Mouse (Mus musculus) liver, embryonic 14.5 days (tissue): Measurements from ENCODE around the gene Umad1. TPM values are rescaled to one million over a fixed set of nuclear protein-coding genes. Genes with fewer than 3 reads are reported as not detected.
A peak's percentile ranks its signal among the peaks of the same experiment; 100 is the strongest.

Source experiments
- ATAC-seq: fragments of 200-750 bp; cut with Nextera tagmentation; 2 replicates; pipeline ENCODE4 v1.8.0; 2017; ENCODE audit warnings: moderate number of reproducible peaks, mild to moderate bottlenecking, moderate library complexity; ENCODE audit not compliant: insufficient read depth
- DNase-seq, 3 experiments: peaks; one replicate each; pipeline ENCODE4 v3.0.0-alpha.2; 2012 to 2013; ENCODE audit warnings: low read depth in 3 of 3, low spot score in 3 of 3
- H3K27ac ChIP-seq: fragments of 300-500 bp; sonication (generic); 2 replicates; pipeline ENCODE4 v1.5.1; 2014; ENCODE audit warnings: moderate library complexity, mild to moderate bottlenecking, control low read depth, inconsistent platforms
- H3K27me3 ChIP-seq: fragments of 300-500 bp; sonication (generic); 2 replicates; pipeline ENCODE4 v1.6.1; 2014; ENCODE audit warnings: mild to moderate bottlenecking, low read length, moderate library complexity; ENCODE audit not compliant: control insufficient read depth, insufficient read depth
- H3K36me3 ChIP-seq: fragments of 300-500 bp; sonication (generic); replicated peaks from 2 replicates; pipeline ENCODE4 v1.6.1; 2014; ENCODE audit warnings: low read depth; ENCODE audit not compliant: control insufficient read depth, insufficient read depth
- H3K4me1 ChIP-seq, 2 experiments: fragments of 200-500 bp in 1 of 2; fragments of 300-500 bp in 1 of 2; sonication (generic) in 1 of 2; replicated peaks; 2 replicates each; pipeline ENCODE4 v1.6.1; 2012 to 2014; ENCODE audit warnings: antibody characterized with exemption in 1 of 2, inconsistent platforms in 1 of 2, low read length in 1 of 2; ENCODE audit not compliant: control insufficient read depth in 2 of 2, insufficient read depth in 2 of 2
- H3K4me2 ChIP-seq: fragments of 300-500 bp; sonication (generic); 2 replicates; pipeline ENCODE4 v1.6.1; 2014; ENCODE audit warnings: low read depth, mild to moderate bottlenecking, control low read depth, moderate library complexity
- H3K4me3 ChIP-seq, 2 experiments: fragments of 200-500 bp in 1 of 2; fragments of 300-500 bp in 1 of 2; sonication (generic) in 1 of 2; 2 replicates each; pipeline ENCODE4 v1.5.1; 2012 to 2014; ENCODE audit warnings: low read depth in 2 of 2, low read length in 2 of 2, mild to moderate bottlenecking in 2 of 2, control low read depth in 1 of 2, inconsistent platforms in 1 of 2, moderate library complexity in 1 of 2; ENCODE audit not compliant: insufficient read depth in 1 of 2
- H3K9ac ChIP-seq: fragments of 300-500 bp; sonication (generic); replicated peaks from 2 replicates; pipeline ENCODE4 v1.6.1; 2014; ENCODE audit warnings: mild to moderate bottlenecking, control low read depth, moderate library complexity
- H3K9me3 ChIP-seq: fragments of 300-500 bp; sonication (generic); 2 replicates; pipeline ENCODE4 v1.6.1; 2016; ENCODE audit warnings: low read length, mixed read lengths; ENCODE audit not compliant: control insufficient read depth
- CTCF ChIP-seq: IDR thresholded peaks from 2 replicates; pipeline ENCODE4 v1.5.1; 2016; ENCODE audit warnings: antibody characterized with exemption, low read depth, control low read depth
- EP300 ChIP-seq: IDR thresholded peaks from 2 replicates; pipeline ENCODE4 v1.6.1; 2016; ENCODE audit warnings: antibody characterized with exemption, low read depth
- WGBS: fragments of 180-500 bp; shearing (Covaris S2); extraction: QIAGEN DNeasy Blood & Tissue Kit; methylation state at CpG from one replicate; pipeline ENCODE4 v1.1.7; 2014; ENCODE audit not compliant: insufficient replicate concordance; 5-methylcytosine and 5-hydroxymethylcytosine counted together
- polyA plus RNA-seq, 2 experiments: library from polyadenylated mRNA; depleted of rRNA in 1 of 2; stranded (reverse) in 1 of 2; unstranded in 1 of 2; fragments of >200 nt; fragmentation: Nextera tagmentation in 1 of 2; extraction: Ambion mirVana in 1 of 2; gene quantifications; 2 replicates each; pipeline versions ENCODE4 v1.2.1 to v1.2.3; 2012 to 2014

Umad1 gene
- polyA plus RNA-seq, 2 experiments: 8.1 to 14.7 TPM

- no peak for ATAC-seq
- Histone ChIP-seq H3K27me3 (no peaks in the 10 kb centered on the region), H3K27ac (no peak overlapping the region), H3K9ac (no peak overlapping the region), H3K36me3 (no peaks in the 10 kb centered on the region), H3K4me2 (no peak overlapping the region), H3K4me1 (no peaks in the 10 kb centered on the region), H3K9me3 (no peaks in the 10 kb centered on the region), H3K4me3 (no peak overlapping the region)
- no peak for DNase-seq
- WGBS: 79% methylated on average over 8 of the region's 8 CpGs
- no peak for TF ChIP-seq CTCF
- no peak for TF ChIP-seq EP300
These were observed 114.8 kb downstream of the Umad1 start for GRCm38 (mm10) chr6:8373851-8374250.

GRCm38 (mm10) chr6:8374290-8374689, 115.2 kb downstream of the Umad1 start:
- no peak overlapping the region for H3K4me2 ChIP-seq
- DNase-seq: no peak
- 84% methylated on average over 6 of the region's 6 CpGs for WGBS

GRCm38 (mm10) chr6:8374712-8375111, 115.6 kb downstream of the Umad1 start:
- DNase-seq: no peak
- 69% methylated on average over 4 of the region's 4 CpGs for WGBS
- no peak overlapping the region for H3K4me2 ChIP-seq
- H3K4me3 ChIP-seq: no peak overlapping the region
- no peak overlapping the region for H3K27ac ChIP-seq
- TF ChIP-seq EP300: no peak
- TF ChIP-seq CTCF: no peak
- H3K27me3 ChIP-seq: no peaks in the 10 kb centered on the region
- H3K36me3 ChIP-seq: no peaks in the 10 kb centered on the region
- ATAC-seq: no peak
- no peak overlapping the region for H3K9ac ChIP-seq
- no peaks in the 10 kb centered on the region for H3K4me1 ChIP-seq
- no peaks in the 10 kb centered on the region for H3K9me3 ChIP-seq

More at GRCm38 (mm10) chr6:8374290-8374689, 115.2 kb downstream of the Umad1 start:
- Histone ChIP-seq H3K9ac (no peak overlapping the region), H3K4me3 (no peak overlapping the region), H3K4me1 (no peaks in the 10 kb centered on the region), H3K27me3 (no peaks in the 10 kb centered on the region), H3K27ac (no peak overlapping the region), H3K36me3 (no peaks in the 10 kb centered on the region), H3K9me3 (no peaks in the 10 kb centered on the region)
- TF ChIP-seq CTCF (no peak), EP300 (no peak)
- no peak for ATAC-seq

DNA sequence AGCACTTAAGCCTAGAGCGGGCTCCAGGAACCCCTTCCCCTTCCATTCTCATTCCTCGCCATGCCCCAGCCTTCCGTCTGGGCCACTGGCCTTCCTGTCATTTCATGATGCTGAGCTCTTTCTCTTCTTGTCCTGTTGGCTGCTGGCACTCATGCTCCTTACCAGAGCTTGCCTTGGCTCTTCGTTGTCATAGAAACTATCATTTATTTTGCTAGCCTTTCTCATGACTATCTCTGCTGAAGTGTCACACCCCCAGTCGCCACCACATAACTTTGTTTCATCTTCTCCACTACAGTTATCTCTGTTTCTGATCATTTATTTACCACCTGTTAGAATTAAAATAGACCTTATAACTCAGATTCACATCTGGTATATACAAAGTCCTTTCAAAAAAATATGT, 117.3 kb downstream of the Umad1 start:
- H3K4me2 ChIP-seq: no peak overlapping the region
- no peak overlapping the region for H3K9ac ChIP-seq
- no peaks in the 10 kb centered on the region for H3K36me3 ChIP-seq
- no peaks in the 10 kb centered on the region for H3K4me1 ChIP-seq
- no peak overlapping the region for H3K27ac ChIP-seq
- no peaks in the 10 kb centered on the region for H3K9me3 ChIP-seq
- no peaks in the 10 kb centered on the region for H3K27me3 ChIP-seq
- no peak overlapping the region for H3K4me3 ChIP-seq
- DNase-seq (no peak), ATAC-seq (0 out of 2 replicates have a peak, but pooled peaks have one; percentile 21)
- 78% methylated on average over 5 of the region's 5 CpGs for WGBS
- TF ChIP-seq CTCF: no peak
- no peak for TF ChIP-seq EP300

- 46% methylated on average over 8 of the region's 8 CpGs for WGBS
- H3K9me3 ChIP-seq: no peaks in the 10 kb centered on the region
- no peaks in the 10 kb centered on the region for H3K4me1 ChIP-seq
- TF ChIP-seq CTCF (no peak), EP300 (no peak)
- H3K36me3 ChIP-seq: no peaks in the 10 kb centered on the region
- no peak for ATAC-seq
- H3K4me2 ChIP-seq: no peak overlapping the region
- H3K27me3 ChIP-seq: no peaks in the 10 kb centered on the region
- H3K27ac ChIP-seq: no peak overlapping the region
- H3K4me3 ChIP-seq: no peak overlapping the region
- no peak for DNase-seq
- H3K9ac ChIP-seq: no peak overlapping the region
These were observed 118.6 kb downstream of the Umad1 start for GRCm38 (mm10) chr6:8377667-8378066.
